Mouse (Mus musculus) MN1 (cell line): ENCODE measurements around the gene Ptprn2.
"Not testable (repeated sequence)": the region's sequence is repeated elsewhere in the genome, so short reads cannot be mapped to it uniquely, and the experiment has no call there.

Source experiments
- DNase-seq: peaks from one replicate; pipeline ENCODE4 v3.0.0-alpha.2; 2016; ENCODE audit warnings: low spot score

Gene Ptprn2

DNA sequence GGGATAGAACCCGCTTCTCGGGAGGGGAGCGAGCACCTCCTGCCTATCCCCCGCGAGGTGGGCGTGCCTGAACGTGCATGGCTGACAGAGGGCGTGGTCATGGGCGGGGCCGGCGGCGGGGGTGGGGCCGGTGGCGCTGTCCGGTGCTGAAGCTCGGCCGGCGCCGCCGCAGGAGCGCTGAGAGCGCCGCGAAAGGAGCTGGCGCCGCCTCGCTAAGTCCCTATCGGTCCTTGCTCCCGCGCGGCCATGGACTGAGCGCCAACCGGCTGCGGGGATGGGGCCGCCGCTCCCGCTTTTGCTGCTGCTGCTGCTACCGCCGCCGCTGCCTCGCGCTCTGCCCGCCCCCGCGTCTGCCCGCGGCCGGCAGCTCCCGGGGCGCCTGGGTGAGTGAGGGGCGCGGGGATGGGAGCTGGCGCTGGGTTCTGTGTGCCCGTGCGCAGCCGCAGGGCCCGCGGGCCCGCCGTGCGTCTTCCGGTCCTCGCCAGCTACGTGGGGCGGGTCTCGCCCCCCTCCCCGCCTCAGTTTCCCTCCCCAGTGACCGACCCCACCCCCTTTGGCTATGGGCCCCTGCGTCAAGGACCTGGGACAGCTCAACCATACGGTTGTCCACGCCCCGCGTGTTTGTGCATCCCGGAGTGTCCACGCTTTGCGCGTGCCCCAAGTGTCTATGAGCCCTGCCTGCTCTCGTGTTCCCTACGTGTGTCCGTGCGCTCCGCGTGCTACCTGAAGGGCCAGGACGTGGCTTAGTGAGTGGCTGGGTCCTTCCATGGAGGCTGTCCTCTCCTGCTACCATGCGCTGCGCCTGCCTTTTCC is at the start of gene Ptprn2:
TSS of gene Ptprn2 (plus strand) at position 130 of the 813 bp plus-strand sequence.
- peak; percentile 74 for DNase-seq

DNA sequence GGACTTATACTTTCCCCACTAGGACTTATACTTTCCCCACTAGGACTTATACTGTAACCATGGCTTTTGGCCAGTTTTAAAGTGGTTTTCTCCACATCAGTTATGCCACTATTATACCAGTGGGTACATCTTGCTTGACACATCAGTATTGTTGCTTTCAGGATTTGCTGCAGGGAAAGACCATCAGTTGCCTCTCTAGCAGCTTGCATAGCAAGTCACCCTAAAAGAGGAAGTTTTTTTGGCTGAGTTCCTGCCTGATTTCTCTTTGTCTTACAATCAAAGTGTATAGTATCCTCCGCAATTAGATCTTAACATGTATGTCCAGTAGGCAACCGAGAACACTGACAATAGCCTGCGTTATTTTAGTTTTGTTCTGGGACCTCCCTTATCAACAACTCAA is 49.4 kb upstream of the Ptprn2 start:
- DNase-seq = no peak

DNA sequence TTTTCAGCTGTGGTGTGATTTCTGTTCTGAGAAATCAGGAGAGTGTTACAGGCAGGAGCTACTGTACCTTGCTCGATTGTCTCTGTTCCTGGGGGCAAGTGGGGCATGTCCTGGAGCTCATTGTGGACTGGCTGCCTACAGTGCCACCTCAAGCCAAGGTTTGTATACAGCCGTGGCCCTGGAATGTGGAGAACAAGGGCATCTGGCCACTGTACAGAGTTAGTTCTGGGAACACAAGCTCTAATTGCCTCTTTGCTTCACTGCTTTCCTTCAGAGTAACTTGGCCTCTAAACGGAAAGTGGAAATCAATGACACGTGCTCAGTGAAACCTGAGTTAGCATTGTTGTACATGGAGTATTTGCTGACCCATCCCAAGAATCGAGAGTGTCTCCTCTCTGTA is 46.9 kb upstream of the Ptprn2 start:
- DNase-seq = no peak

DNA sequence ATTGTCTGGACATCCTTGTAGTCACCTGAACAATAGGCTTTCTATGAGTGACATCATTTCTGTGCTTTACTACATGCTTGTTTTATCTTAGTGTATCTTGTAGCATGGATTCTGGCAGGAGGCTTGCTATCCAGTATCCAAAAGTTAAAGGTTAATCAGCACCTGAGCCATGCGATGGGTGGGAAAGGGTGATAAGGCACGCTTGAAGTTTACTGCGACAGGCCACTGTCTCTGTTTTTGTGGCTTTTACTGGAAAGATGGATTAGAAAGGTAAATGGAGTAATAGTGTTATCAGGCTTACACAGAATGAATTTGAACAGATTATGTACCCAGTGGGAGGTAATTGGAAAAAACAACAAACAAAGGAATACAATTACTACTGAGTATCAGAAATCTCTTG is 43.3 kb upstream of the Ptprn2 start:
- DNase-seq = no peak

DNA sequence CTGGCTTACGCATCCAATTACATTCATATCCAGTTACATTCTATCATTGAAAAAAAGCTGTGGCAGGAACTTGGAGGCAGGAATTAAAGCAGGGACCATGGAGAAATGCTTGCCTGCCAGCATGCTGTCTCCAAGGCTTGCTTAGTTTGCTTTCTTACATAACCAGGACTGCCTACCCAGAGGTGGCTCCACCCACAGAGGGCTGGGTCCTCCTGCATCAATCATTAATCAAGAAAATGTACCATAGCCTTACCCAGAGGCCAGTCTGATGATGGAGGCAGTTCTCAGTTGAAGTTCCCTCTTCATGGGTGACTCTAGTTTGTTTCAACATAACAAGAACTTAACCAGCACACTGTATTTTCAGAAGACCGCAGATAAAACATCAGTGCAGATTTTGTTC is 36.0 kb upstream of the Ptprn2 start:
- no peak for DNase-seq

DNA sequence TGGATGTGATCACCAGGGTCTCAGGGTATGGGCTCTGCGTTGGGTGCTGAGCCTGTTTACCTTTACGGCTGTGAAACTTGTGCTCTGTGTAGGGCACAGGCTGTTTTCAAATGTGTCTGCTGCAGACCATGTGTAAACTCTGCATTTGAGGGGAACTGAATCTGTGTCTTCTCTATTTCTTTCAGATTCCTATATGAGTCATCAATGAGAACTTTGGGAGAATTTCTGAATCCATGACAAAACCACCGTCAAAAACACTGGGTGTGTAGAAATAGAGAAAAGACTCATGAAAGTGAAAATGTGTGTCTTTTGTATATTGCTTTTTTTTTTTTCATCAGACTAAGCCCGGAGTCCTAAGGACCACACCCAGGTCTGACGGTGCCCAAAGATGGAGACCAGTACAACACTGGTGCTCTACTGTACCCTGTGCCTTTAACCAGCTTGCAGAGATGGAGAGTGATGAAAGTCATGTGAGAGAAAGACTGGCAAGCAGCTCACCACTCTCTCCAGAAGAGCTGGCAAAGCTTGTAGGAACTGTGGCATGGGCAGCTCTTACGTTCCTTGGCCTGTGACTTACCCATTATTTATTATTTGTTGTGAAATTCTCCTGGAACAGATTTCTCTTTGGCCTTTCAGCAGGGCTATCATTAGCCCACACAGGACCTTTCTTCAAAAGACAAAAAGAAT is 25.0 kb upstream of the Ptprn2 start:
- DNase-seq = no peak

DNA sequence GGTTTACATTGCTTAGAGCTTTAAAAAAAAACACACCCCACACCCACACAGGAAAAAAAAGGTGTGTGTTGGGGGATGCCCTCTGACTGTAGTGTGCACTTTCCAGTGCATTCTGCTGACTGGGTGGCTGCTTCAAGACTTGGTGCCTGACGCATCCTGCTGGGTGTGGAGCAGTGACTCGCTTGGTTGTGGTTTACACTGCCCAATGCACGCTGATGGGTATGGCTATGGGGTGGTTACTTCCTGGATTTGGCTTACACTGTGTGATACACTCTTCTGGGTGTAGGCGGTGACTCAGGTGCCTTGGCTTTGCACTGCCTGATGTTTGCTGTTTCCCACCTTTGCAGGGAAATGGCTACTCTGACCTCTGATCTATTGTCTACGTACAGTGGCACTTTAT is 18.5 kb upstream of the Ptprn2 start:
- DNase-seq = no peak

DNA sequence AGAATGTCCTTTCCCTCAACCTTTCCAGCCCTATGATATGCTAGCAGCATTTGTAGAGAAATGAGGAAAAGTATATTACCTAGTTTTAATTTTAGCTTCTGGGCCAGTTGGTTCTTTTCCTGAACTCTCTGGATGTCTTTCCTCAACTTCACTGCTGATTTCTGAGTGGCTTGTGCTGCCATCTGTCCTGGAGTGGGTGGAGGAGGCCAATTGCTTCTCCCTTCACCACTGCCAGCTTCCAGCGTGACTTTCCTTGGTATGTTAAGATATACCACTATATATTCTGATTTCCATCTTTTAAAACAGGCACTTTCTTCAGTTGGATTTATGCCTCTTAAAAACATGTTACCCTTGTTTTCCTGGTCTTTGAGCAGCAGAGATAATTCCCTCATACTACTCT is 17.2 kb upstream of the Ptprn2 start:
- DNase-seq = no peak

DNA sequence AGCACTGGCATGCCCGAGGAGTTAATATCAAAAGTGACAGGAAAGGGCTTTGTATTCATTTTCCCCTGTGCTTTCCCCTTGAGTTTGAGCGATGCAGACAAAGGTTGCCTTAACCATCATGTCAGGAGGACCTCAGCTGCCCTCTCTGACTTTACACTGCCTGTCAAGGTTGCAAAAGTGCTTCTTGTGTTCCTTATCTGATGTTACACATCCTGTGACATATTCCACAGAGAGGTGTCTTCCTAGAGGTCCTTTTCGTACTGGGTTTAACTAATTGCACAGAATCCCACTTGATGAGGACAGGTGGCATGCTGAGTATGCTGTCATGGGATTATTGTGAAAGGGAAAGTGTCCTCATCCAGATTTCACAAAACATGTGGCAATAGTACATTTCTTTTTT is 16.4 kb upstream of the Ptprn2 start:
- DNase-seq = no peak

DNA sequence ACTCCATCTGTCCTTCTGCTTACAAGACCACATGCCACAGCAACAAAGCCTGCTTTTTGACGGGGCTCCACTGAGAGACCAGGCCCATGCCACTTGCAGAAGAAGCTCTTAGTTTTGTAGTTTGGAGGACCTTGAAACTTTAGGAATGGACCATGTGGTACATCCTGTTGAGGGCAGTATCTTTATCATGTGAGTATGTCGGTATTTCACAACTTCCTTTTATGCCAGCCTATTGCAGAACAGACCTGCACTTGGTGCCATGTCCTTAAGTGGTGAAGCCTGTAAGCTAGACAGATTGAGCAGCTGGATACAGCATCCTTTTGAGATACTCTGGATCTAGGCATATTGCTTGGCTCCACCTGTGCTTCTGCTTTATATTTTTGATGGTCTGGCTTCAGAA is 12.3 kb upstream of the Ptprn2 start:
- no peak for DNase-seq

DNA sequence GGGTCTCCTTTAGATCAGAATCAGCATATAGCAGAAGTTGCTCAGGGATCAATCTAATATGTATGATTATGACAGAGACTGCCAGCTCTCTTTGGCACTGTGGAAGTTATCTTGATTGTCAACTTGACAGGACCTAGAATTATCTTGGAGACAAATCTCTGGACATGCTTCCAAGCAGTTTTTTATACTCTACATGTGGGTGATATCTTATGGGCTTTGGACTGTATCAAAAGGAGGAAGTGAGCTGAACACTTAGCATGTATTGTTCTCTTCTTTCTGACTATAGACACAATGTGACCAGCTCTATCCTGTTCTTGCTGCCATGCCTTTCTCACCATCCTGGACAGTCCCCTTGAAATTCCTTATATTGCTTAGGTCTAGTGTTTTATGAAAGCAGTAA is 11.8 kb upstream of the Ptprn2 start:
- DNase-seq = no peak

DNA sequence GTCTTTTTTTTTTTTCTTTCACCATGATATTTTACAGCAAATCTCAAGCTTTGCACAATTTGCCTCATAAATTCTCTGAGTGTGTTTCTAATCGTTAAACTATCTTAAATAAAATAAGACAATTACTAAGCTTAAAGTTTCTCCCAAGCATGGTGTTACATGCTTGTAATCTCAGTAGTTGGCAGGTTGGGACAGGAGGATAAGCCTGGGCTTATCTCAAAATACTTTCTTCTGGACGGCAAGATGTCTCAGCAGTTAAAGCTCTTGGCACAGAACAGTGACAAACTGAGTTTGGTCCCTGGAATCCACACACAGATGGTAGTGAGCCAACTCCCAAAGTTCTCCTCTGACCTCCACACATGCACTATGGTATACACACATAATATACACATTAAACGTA is 10.8 kb upstream of the Ptprn2 start:
- DNase-seq = no peak

DNA sequence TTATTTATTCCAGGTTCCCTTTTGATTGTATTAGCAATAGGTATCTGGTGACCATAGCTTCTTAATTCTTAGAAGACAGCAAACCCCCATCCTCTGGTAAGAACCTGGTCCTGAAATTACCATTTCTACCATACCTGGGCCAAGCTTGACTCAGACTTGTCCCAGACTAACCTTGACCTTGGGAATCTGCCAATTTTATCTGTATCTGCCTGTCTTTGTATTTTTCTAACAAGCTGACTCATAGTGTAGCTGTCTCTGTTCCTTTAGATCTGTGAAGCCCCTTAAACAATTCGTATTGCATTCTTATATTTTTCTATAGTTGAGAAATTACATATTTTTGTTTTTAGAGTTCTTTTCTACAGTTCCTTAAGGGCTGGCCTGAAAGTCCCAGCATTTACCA is 6.7 kb upstream of the Ptprn2 start:
- DNase-seq = no peak

DNA sequence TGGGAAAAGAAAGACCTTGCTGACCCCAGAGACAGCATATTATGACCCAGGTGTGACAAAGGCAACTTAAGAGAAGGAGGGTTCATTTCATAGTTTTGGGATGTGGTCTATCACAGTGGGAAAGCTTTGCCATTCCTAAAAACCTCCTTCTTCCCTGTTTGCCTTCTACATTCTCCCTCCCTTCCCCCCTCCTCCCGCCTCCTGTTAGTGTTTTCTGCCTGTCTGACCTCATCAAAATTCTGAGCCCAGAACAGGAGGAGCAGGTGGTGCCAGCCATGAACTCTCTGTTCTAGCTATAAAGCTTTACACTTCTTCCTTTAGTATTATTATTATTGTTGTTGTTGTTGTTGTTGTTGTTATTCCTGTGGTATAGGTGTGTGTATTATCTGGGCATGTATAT is 3.6 kb upstream of the Ptprn2 start:
- no peak for DNase-seq

DNA sequence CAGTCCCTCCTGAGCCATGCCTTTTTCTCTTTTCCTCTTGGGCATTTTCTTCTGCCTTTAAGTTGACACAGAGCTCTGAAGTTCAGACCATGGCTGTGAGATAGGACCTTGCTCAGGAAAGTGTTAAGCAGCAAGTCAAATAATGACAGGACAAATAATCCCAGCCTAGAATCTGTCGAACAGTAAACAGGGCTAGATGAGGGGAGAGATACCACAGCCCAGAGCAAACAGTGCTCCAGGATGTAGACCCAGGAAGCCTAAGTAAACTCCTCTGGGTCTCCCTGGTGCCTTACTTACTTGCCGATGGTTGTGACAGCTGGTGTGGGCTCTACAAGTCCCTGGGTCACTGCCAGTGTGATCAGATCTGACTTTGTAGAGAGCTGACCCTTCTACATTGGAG is 1.9 kb upstream of the Ptprn2 start:
- no peak for DNase-seq

DNA sequence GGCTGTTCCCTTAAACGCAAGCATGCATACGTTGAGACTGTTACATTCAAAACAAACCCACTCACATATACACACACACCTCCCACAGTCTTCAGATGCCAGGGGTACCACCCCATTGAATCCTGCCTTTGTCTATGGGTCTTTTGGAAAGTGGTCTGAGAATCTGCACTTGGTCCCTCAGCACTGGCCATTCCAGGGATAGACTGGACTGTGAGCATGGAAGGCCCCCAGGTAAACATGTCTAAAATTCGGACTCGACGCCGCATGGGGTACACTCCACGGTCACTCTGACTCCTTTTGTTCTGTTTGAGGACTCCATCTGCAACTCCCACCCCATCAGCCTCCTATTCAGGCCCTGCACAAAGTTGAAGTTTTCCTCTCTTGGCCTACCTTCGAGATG is 529 bp upstream of the Ptprn2 start:
- no peak for DNase-seq

DNA sequence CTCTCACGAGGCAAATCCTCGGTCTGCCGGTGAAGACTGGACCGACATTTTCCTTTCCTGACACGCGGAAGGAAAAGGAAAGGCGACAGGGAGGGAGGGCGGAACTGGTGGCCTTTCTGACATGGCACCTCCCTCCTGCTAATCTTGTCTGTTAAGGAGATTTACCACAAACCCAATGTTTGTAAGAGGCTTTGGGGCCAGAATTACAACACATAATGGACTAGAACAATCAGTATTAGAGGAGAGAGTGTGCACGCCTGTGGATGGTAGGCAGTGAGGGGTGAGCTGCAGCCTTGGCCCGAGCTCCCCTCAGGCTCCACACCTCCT is 847 bp downstream of the Ptprn2 start:
- no peak for DNase-seq

DNA sequence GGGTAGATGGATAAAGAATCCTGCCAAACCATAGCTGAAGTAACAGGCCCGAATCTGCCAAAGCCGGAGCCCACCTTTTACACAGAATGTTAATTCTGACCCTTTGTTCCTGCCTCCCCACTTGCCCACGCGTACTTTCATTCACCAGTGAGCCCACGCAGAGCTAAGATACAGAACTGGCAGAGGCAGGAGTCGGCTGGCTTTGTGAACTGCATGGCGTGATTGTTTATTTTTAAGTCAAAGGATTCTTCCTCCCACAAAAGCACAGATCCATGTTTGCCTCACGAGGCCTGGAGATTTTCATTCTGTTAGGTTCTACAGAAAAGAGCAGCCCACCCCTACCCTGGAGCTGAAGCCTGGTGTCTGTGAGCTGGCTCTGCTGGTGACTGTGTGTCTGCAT is 3.3 kb downstream of the Ptprn2 start:
- DNase-seq = no peak

DNA sequence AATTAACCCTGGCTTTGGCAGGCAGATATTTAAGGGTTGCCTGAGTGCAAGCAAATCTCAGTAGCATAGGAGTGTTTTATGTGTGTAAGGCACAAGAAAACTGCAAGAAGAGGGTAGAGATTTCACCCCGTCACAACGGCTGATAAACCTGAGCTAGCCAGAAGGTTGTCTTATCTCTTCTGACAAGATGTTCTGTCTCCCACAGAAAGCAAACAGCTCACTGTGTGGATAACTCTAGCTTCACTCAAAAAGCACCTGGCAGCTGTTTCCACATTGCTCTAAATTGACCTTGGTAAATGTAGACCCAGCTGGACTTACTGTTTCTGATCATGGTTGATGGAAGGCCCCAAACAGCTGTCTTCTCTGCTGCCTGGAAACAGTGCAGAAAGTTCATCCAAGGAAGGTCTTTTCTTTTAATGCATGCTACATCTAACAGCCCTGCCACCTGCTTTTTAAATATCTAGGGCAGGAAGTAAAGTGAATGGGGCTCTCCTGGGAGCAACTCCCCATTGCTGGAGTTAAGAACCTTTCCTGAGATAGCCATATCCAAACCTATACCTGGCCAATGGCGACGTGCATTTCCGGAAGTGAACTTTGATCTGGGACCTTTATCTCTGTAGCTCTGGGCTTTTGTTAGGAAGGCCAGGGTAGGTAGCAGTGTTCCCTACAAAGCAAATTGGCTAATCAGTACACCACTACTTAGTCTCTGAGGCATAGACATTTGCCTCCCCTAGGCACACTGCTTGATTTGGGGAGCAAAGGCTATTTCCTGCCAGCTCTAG is 5.2 kb downstream of the Ptprn2 start:
- no peak for DNase-seq

DNA sequence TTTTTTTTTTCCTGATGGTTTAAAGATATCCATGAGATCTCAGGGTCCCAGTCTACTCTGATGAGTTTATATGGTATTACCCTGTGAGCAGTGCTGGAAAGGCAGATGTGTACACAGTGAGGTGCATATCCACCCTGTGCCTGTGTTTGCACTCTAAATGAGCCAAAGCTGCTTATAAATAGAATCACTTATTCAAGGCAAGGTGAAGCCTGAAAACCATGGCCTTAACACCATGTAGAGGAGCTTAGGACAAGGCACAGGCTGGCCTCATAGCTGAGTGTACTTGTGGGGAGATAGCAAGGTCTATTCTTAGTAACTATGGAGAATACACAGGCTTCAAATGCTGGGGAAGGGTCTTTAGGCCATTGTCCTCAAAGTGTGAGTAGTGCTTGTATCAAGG is 13.1 kb downstream of the Ptprn2 start:
- DNase-seq = no peak

DNA sequence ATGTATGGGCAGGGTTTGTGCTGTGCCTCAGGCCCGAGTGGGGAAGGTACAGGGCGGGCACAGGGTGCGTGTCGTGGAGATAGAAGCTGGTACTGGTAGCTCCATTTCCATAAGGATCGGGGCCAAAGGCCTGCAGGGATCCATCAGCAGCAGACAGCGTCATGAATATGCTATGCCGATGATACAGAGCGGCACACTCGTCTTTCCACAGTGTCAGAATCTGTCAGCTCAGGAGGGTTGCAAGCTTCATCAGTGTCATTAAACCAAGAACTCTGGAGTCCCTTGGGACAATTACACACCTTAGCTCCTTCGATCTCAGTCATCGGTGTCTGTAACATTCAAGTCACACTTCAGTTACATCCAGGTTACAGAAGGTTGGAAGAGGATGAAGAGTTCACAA is 15.1 kb downstream of the Ptprn2 start:
- DNase-seq = no peak

DNA sequence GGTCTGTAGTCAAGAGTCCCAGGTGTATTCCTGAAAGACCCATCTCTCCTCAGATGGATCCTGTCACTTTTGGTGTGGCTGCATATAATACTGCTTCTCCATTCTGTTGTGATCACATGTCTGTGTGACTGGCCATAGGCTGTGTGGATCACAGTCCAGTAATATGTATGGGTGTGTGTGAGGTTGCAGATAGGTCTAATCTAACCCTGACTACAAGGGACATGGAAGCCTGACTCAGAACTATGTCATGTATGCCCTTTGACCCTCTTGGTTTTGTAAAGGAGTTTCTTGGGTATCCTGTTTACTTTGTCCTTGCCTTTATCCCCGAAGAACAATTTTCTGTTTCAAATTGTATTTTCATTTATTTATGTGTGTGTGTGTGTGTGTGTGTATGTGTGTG is 27.0 kb downstream of the Ptprn2 start:
- DNase-seq = no peak

DNA sequence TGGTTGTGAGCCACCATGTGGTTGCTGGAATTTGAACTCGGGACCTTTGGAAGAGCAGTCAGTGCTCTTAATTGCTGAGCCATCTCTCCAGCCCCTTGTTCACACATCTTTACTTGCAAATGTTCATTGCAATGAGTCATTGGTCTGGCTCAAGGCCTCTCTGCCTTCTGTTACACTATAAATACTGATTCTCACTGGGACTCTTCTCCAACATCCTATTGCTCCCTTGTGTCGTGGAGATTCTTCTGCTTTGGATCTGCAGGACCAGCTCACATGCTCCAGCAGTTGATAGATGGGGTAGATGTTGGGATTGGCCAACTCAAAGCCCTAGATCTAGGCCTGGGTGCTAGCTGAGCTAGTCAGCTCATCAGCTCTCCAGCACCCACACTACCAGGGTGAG is 28.3 kb downstream of the Ptprn2 start:
- not testable (repeated sequence) for DNase-seq
